Mouse (Mus musculus): ENCODE measurements around the gene Tmprss7.

DNA sequence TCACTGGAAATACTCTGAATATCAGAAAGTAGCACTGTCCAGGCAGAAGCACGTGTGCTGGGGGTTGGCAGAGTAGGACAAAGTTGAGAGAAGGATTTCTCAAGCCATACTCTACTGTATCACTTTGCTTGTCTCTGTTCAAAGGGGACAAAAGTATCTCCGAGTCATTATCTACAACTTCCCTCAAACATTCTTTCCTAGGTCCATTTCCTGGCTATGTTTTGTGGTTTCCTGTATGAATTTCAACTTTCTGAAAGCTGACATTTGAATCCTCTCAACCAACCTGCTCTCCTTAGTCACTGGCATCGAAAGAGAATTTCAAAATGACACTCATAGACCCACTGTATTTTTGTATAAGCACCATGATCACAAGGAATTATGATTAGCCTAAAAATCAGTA, 25.3 kb downstream of the Tmprss7 start:
- TF ChIP-seq CTCF (IDR thresholded peaks at IDR 0.05; ENCODE audit: low read depth, low read length), result no peak
- no peak for TF ChIP-seq EP300 (IDR thresholded peaks at IDR 0.05; ENCODE audit: insufficient read depth, low read depth, low read length)
